Mouse (Mus musculus): ENCODE results near the gene Rtf1. TPM values are rescaled to one million over a fixed set of nuclear protein-coding genes. Genes with fewer than 3 reads are reported as not detected.
A peak's percentile ranks its signal among the peaks of the same experiment; 100 is the strongest.
"Not testable (repeated sequence)": the region's sequence is repeated elsewhere in the genome, so short reads cannot be mapped to it uniquely, and the experiment has no call there.

The Rtf1 gene
- 37.6 and 39.0 TPM in 2 replicates for polyA plus RNA-seq (2015; fragmentation: Nextera tagmentation; extraction: Ambion mirVana)

DNA sequence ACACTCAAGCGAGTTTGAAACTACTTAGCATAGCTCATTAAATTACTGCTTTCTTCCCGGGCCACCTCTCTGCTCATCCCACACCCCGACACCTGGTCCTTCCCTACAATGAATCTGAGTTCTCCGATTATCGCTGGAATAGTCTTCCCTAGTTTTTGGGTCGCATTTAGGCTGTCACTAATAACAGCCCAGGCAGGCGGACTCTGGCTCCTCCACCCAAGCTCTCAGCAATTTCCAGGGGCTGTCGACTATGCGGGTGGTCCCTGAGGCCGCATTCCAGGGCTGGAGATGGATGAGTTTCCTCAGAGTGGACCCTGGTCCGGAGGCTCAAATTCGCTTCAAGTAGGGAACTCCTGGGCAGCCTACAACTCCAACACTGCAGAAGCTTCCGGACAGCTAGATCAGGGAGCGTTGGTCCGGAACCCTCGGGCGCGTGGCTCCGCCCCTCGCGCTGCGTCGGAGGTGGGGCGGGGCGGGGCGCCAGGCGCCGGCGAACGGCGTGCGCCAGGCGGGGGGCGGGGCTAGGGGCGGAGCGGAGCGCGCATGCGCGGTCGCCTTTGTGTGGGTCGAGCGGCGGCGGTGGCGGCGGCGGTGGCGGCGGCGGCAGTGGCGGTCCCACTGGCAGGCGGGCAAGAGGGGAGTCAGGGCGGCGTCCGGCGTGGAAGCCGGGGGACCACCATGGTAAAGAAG is at the start of gene Rtf1:
Rtf1 (plus strand) TSS at position 544 of the 690 bp plus-strand sequence.
- no peaks in the 10 kb centered on the region for H3K27me3 ChIP-seq (ENCODE audit: insufficient read depth, low read length)
- DNase-seq (ENCODE audit: low spot score) (peak; percentile 96), ATAC-seq (replicated peaks; ENCODE audit: low FRiP score, low read depth) (peak; percentile 95)
- H3K27ac ChIP-seq = peak within 1 kb of the TSS; percentile 90
- H3K9me3 ChIP-seq (replicated peaks; ENCODE audit: low read length) = no peaks in the 10 kb centered on the region
- H3K4me1 ChIP-seq (replicated peaks; ENCODE audit: insufficient read depth, low read length) = 0 out of 2 replicates have a peak, but pooled peaks cover 5% of the 10 kb centered on the region
- peak within 1 kb of the TSS; percentile 98 for H3K4me3 ChIP-seq (replicated peaks; ENCODE audit: low read depth, low read length)
- no peaks in the 10 kb centered on the region for H3K36me3 ChIP-seq (ENCODE audit: insufficient read depth, low read length)
- peak within 1 kb of the TSS; percentile 93 for H3K9ac ChIP-seq (ENCODE audit: low read depth, low read length)
- TF ChIP-seq CTCF (IDR thresholded peaks at IDR 0.05; ENCODE audit: low read depth) = no peak
- H3K4me2 ChIP-seq (ENCODE audit: low read length) = peak within 1 kb of the TSS; percentile 92
- WGBS = under 1% methylated on average over 58 of the region's 58 CpGs

DNA sequence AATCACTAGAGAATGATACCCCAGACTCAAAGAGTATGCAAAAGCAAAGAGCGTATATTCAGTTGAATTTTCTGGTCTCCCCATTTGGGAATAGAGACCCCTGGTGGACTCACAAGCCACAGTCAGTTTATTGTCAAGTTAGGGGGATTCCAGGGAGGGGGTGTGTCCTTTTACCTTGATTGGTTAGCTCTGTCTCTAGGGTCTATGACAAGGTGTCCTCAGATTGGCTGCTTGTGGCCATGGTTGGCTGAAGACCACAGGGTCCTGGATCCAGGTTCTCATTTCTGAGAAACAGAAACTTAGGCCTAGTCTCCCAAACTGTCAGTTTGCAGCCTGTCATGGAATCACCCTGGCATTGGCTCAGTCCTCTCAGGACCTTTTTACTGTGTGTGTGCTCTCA is 38.1 kb upstream of the Rtf1 start:
- TF ChIP-seq CTCF (IDR thresholded peaks at IDR 0.05; ENCODE audit: low read depth) = peak; percentile 41; the same call in 1 of the 2 replicates
- H3K4me2 ChIP-seq (ENCODE audit: low read length) = no peak overlapping the region
- no peaks in the 10 kb centered on the region for H3K9me3 ChIP-seq (replicated peaks; ENCODE audit: low read length)
- no peaks in the 10 kb centered on the region for H3K27me3 ChIP-seq (ENCODE audit: insufficient read depth, low read length)
- WGBS = 97% methylated on average over 1 of the region's 1 CpGs
- H3K4me3 ChIP-seq (replicated peaks; ENCODE audit: low read depth, low read length) = no peak overlapping the region
- H3K9ac ChIP-seq (ENCODE audit: low read depth, low read length) = no peak overlapping the region
- ATAC-seq (replicated peaks; ENCODE audit: low FRiP score, low read depth) (no peak), DNase-seq (ENCODE audit: low spot score) (peak; percentile 29)
- no peaks in the 10 kb centered on the region for H3K4me1 ChIP-seq (replicated peaks; ENCODE audit: insufficient read depth, low read length)
- no peak overlapping the region for H3K27ac ChIP-seq
- H3K36me3 ChIP-seq (ENCODE audit: insufficient read depth, low read length) = peaks cover 36% of the 10 kb centered on the region

DNA sequence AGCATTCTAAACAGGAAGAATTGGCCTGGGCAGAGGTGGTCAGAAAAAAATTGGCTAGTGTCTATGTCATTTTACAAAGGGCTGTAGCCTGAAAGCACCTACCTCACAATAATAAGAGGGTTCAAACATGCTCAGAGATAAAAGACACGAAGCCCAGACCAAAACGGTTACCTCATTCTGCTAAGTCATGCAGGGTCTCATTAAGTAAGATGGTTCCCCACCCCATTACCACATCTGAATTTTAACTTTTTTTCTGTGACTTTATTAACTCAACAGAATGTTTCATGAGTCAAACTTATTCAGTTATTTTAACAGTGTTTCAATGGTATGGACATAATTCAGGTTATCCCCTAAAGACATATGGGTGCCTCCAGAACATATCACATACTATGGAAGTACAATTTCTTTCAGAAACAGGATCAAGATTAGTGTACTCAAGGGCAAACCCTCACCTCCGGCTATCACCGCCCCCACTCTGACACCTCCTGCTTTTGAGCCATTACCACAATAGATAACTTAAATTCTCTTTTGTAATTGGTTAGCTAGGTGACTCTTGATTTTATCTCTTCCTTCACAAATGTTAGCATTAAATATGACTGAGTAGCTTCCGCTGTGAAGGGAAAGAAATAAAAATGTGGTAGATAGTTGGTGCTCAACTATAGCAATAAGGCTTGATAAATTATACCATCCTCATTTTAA is 33.5 kb upstream of the Rtf1 start:
- ATAC-seq (replicated peaks; ENCODE audit: low FRiP score, low read depth) (no peak), DNase-seq (ENCODE audit: low spot score) (no peak)
- Histone ChIP-seq H3K9me3 (replicated peaks; ENCODE audit: low read length) (no peaks in the 10 kb centered on the region), H3K4me1 (replicated peaks; ENCODE audit: insufficient read depth, low read length) (no peaks in the 10 kb centered on the region), H3K4me2 (ENCODE audit: low read length) (no peak overlapping the region), H3K4me3 (replicated peaks; ENCODE audit: low read depth, low read length) (no peak overlapping the region), H3K27me3 (ENCODE audit: insufficient read depth, low read length) (no peaks in the 10 kb centered on the region), H3K9ac (ENCODE audit: low read depth, low read length) (no peak overlapping the region), H3K36me3 (ENCODE audit: insufficient read depth, low read length) (peaks cover 40% of the 10 kb centered on the region), H3K27ac (no peak overlapping the region)
- no peak for TF ChIP-seq CTCF (IDR thresholded peaks at IDR 0.05; ENCODE audit: low read depth)
- WGBS = 94% methylated on average over 5 of the region's 5 CpGs

DNA sequence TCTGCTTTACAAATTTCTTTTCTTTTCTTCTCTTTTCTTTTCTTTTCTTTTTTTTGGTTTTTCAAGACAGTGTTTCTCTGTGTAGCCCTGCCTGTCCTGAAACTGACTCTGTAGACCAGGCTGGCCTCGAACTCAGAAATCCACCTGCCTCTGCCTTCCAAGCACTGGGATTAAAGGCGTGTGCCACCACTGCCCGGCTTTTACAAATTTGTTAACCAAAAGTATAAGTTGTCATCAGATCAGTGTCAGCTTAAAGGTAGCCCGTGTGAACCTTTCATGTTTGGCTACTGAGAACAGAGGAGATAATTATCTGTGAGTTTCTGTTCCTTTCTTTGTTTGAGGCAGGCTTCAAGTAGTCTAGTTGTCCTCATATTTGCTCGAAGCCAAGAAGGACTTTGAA is 30.6 kb upstream of the Rtf1 start:
- peaks cover 42% of the 10 kb centered on the region for H3K36me3 ChIP-seq (ENCODE audit: insufficient read depth, low read length)
- H3K9ac ChIP-seq (ENCODE audit: low read depth, low read length) = no peak overlapping the region
- no peak for ATAC-seq (replicated peaks; ENCODE audit: low FRiP score, low read depth)
- H3K9me3 ChIP-seq (replicated peaks; ENCODE audit: low read length) = no peaks in the 10 kb centered on the region
- WGBS = 94% methylated on average over 5 of the region's 5 CpGs
- H3K4me2 ChIP-seq (ENCODE audit: low read length) = no peak overlapping the region
- H3K4me1 ChIP-seq (replicated peaks; ENCODE audit: insufficient read depth, low read length) = no peaks in the 10 kb centered on the region
- no peak overlapping the region for H3K4me3 ChIP-seq (replicated peaks; ENCODE audit: low read depth, low read length)
- H3K27me3 ChIP-seq (ENCODE audit: insufficient read depth, low read length) = no peaks in the 10 kb centered on the region
- DNase-seq (ENCODE audit: low spot score) = no peak
- H3K27ac ChIP-seq = no peak overlapping the region
- no peak for TF ChIP-seq CTCF (IDR thresholded peaks at IDR 0.05; ENCODE audit: low read depth)

DNA sequence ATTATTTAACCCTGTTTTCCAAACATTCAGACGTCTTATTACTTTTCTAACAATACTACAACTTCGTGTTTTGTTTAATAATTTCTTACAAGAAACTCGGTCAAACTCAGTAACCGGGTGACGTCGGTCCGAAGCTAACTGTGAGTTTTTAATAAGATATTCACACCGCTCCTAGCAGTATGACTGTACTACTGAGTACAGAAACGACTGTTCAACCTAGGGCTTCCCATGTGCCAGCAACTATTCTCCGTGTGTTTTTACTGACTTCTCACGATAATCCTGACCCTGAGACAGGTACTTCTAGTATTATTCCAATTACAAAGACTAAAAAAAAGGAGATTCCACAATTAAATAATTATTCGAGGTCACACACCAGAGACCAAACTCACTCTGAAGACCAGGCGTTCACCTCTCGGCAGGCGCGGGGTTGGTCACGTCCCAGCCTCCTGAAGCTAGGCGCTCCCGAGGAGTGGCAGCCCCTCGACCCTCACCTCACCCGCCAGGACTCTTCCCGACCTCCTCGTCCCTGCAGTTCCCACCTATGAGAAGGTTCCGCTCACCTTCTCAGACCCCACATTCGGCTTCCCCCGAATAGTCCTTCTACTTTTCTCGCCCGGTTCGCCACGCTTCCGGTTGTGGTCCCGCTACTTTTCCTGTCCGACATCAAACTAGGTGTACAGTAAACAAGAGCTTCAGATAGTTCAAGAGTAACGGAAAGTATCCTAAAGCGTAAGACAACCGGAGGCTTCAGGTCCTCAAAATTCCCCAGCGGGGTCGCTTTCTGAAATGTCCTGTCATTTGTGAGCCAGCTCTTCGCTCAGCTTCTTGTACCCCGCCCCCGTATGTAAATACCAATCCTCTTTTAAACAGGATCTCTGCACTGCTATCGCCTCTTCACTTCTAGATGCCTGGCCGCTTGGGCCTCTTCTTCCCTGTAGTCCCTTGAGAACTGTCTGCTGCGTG is 12.4 kb upstream of the Rtf1 start, which contains the start of gene Ndufaf1:
Ndufaf1 (minus strand) TSS at position 608 of the 963 bp plus-strand sequence.
- Histone ChIP-seq H3K4me3 (replicated peaks; ENCODE audit: low read depth, low read length) (peak within 1 kb of the TSS; percentile 91), H3K4me1 (replicated peaks; ENCODE audit: insufficient read depth, low read length) (no peaks in the 10 kb centered on the region), H3K27ac (peak within 1 kb of the TSS; percentile 44), H3K4me2 (ENCODE audit: low read length) (peak within 1 kb of the TSS; percentile 72), H3K9ac (ENCODE audit: low read depth, low read length) (peak within 1 kb of the TSS; percentile 84), H3K36me3 (ENCODE audit: insufficient read depth, low read length) (peaks cover 5% of the 10 kb centered on the region; the same call in 1 of the 2 replicates), H3K27me3 (ENCODE audit: insufficient read depth, low read length) (no peaks in the 10 kb centered on the region), H3K9me3 (replicated peaks; ENCODE audit: low read length) (no peaks in the 10 kb centered on the region)
- WGBS = 2% methylated on average over 44 of the region's 44 CpGs
- DNase-seq (ENCODE audit: low spot score) (peak; percentile 86), ATAC-seq (replicated peaks; ENCODE audit: low FRiP score, low read depth) (peak; percentile 76)
- TF ChIP-seq CTCF (IDR thresholded peaks at IDR 0.05; ENCODE audit: low read depth) = no peak

DNA sequence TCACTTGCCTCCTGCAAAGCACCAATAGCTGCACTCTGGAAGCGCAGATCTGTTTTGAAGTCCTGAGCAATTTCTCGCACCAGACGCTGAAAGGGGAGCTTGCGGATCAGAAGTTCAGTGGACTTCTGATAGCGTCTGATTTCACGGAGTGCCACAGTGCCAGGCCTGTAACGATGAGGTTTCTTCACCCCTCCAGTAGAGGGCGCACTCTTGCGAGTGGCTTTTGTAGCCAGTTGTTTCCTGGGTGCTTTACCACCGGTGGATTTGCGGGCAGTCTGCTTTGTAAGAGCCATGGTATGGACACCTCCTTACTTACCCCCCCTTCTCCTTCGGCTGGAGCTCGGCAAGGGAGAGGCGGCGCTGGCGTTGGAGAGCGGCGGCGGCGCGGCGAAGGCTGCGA is 9.1 kb upstream of the Rtf1 start:
- 73% methylated on average over 19 of the region's 23 CpGs for WGBS
- H3K4me1 ChIP-seq (replicated peaks; ENCODE audit: insufficient read depth, low read length); H3K4me2 ChIP-seq (ENCODE audit: low read length); H3K27me3 ChIP-seq (ENCODE audit: insufficient read depth, low read length); H3K9ac ChIP-seq (ENCODE audit: low read depth, low read length); DNase-seq (ENCODE audit: low spot score); H3K27ac ChIP-seq; H3K9me3 ChIP-seq (replicated peaks; ENCODE audit: low read length); H3K36me3 ChIP-seq (ENCODE audit: insufficient read depth, low read length); ATAC-seq (replicated peaks; ENCODE audit: low FRiP score, low read depth); H3K4me3 ChIP-seq (replicated peaks; ENCODE audit: low read depth, low read length): not testable (repeated sequence)

Measured in kidney, postnatal 0 days (tissue).